Mouse (Mus musculus): ENCODE measurements around the gene Slc36a3. TPM values are rescaled to one million over a fixed set of nuclear protein-coding genes. Genes with fewer than 3 reads are reported as not detected.
A peak's percentile ranks its signal among the peaks of the same experiment; 100 is the strongest.
"Not testable (repeated sequence)": the region's sequence is repeated elsewhere in the genome, so short reads cannot be mapped to it uniquely, and the experiment has no call there.

Gene Slc36a3
- total RNA-seq, 2 experiments from 2014 or later: not detected

- no peak for DNase-seq (ENCODE audit: low spot score in 2 of 2)
Observed at GRCm38 (mm10) chr11:55109521-55110300, 41.8 kb downstream of the Slc36a3 start.

- DNase-seq (ENCODE audit: low spot score in 2 of 2): no peak
Observed at GRCm38 (mm10) chr11:55106636-55107035, 44.9 kb downstream of the Slc36a3 start.

GRCm38 (mm10) chr11:55105389-55105788, 46.1 kb downstream of the Slc36a3 start:
- DNase-seq (ENCODE audit: low spot score in 2 of 2): no peak

GRCm38 (mm10) chr11:55103229-55103628, 48.3 kb downstream of the Slc36a3 start:
- no peak for DNase-seq (ENCODE audit: low spot score in 2 of 2)

GRCm38 (mm10) chr11:55102015-55102414, 49.5 kb downstream of the Slc36a3 start:
- no peak for DNase-seq (ENCODE audit: low spot score in 2 of 2)

- no peak for DNase-seq (ENCODE audit: low spot score in 2 of 2)
Observed at GRCm38 (mm10) chr11:55099868-55100267, 51.6 kb downstream of the Slc36a3 start.

GRCm38 (mm10) chr11:55099019-55099771, 52.3 kb downstream of the Slc36a3 start:
- DNase-seq (ENCODE audit: low spot score in 2 of 2): no peak

GRCm38 (mm10) chr11:55098189-55098915, 53.2 kb downstream of the Slc36a3 start:
- DNase-seq (ENCODE audit: low spot score in 2 of 2): no peak

- DNase-seq (ENCODE audit: low spot score in 2 of 2): peak; percentile 87 to 91
Observed at GRCm38 (mm10) chr11:55097463-55098188, 53.9 kb downstream of the Slc36a3 start, which contains the start of gene Gm2a. Gene Gm2a (plus strand): TSS chr11:55098115.

GRCm38 (mm10) chr11:55096731-55097462, 54.6 kb downstream of the Slc36a3 start:
- DNase-seq (ENCODE audit: low spot score in 2 of 2): no peak

GRCm38 (mm10) chr11:55096296-55096695, 55.2 kb downstream of the Slc36a3 start:
- not testable (repeated sequence) for DNase-seq (ENCODE audit: low spot score in 2 of 2)

GRCm38 (mm10) chr11:55093096-55093495, 58.4 kb downstream of the Slc36a3 start:
- DNase-seq (ENCODE audit: low spot score in 2 of 2): no peak

GRCm38 (mm10) chr11:55089892-55090291, 61.6 kb downstream of the Slc36a3 start:
- no peak for DNase-seq (ENCODE audit: low spot score in 2 of 2)

GRCm38 (mm10) chr11:55087006-55087405, 64.5 kb downstream of the Slc36a3 start:
- peak; percentile 76 to 84 for DNase-seq (ENCODE audit: low spot score in 2 of 2)

GRCm38 (mm10) chr11:55085396-55085795, 66.1 kb downstream of the Slc36a3 start:
- no peak for DNase-seq (ENCODE audit: low spot score in 2 of 2)

- no peak for DNase-seq (ENCODE audit: low spot score in 2 of 2)
Observed at GRCm38 (mm10) chr11:55084629-55085028, 66.9 kb downstream of the Slc36a3 start.

GRCm38 (mm10) chr11:55081206-55081605, 70.3 kb downstream of the Slc36a3 start:
- DNase-seq (ENCODE audit: low spot score in 2 of 2): no peak

- DNase-seq (ENCODE audit: low spot score in 2 of 2): no peak
Observed at GRCm38 (mm10) chr11:55079180-55079579, 72.3 kb downstream of the Slc36a3 start.

GRCm38 (mm10) chr11:55078502-55078901, 73.0 kb downstream of the Slc36a3 start:
- no peak for DNase-seq (ENCODE audit: low spot score in 2 of 2)

Measured in layer of hippocampus, postnatal 10 days (tissue).